Mouse (Mus musculus) thymus, adult 2 months (tissue): ENCODE results near the gene H2-M10.5.

Experiments
- CTCF ChIP-seq: fragments of 200-500 bp; IDR thresholded peaks from 2 replicates; pipeline ENCODE4 v1.5.1; 2012; ENCODE audit warnings: mild to moderate bottlenecking, control low read depth, low read length, moderate library complexity, borderline replicate concordance; ENCODE audit not compliant: control insufficient read depth, poor library complexity, insufficient read depth; ENCODE audit errors: extremely low read depth
- POLR2A ChIP-seq: fragments of 200-500 bp; IDR thresholded peaks from 2 replicates; pipeline ENCODE4 v1.6.1; 2012; ENCODE audit warnings: mild to moderate bottlenecking, low read length, control low read depth, moderate library complexity; ENCODE audit not compliant: control insufficient read depth, poor library complexity, insufficient read depth; ENCODE audit errors: extremely low read depth

- TF ChIP-seq POLR2A (no peak), CTCF (no peak)
These were observed 8.9 kb upstream of the H2-M10.5 start for GRCm38 (mm10) chr17:36763816-36764215.
